Mouse (Mus musculus) intestine, embryonic 14.5 days (tissue): ENCODE results near the gene Kcnmb3. TPM values are rescaled to one million over a fixed set of nuclear protein-coding genes. Genes with fewer than 3 reads are reported as not detected.

Experiments used
- ATAC-seq: fragments of 200-750 bp; cut with Nextera tagmentation; replicated peaks from 2 replicates; pipeline ENCODE4 v1.8.0; 2017; ENCODE audit warnings: low read depth, moderate number of reproducible peaks, moderate TSS enrichment, moderate library complexity; ENCODE audit not compliant: low FRiP score, low TSS enrichment
- DNase-seq: peaks from one replicate; pipeline ENCODE4 v3.0.0-alpha.2; 2018; ENCODE audit warnings: low spot score
- H3K27ac ChIP-seq: fragments of 300-500 bp; sonication (generic); 2 replicates; pipeline ENCODE4 v1.5.1; 2014; ENCODE audit warnings: low read depth, mild to moderate bottlenecking, control low read depth
- H3K27me3 ChIP-seq: fragments of 300-500 bp; sonication (generic); replicated peaks from 2 replicates; pipeline ENCODE4 v1.6.1; 2014; ENCODE audit warnings: low read length, control low read depth; ENCODE audit not compliant: control insufficient read depth, insufficient read depth
- H3K36me3 ChIP-seq: fragments of 300-500 bp; sonication (generic); 2 replicates; pipeline ENCODE4 v1.6.1; 2014; ENCODE audit warnings: low read length, control low read depth; ENCODE audit not compliant: control insufficient read depth, insufficient read depth
- H3K4me1 ChIP-seq: fragments of 300-500 bp; sonication (generic); replicated peaks from 2 replicates; pipeline ENCODE4 v1.6.1; 2014; ENCODE audit warnings: low read length, control low read depth, mixed read lengths; ENCODE audit not compliant: control insufficient read depth, insufficient read depth
- H3K4me2 ChIP-seq: fragments of 300-500 bp; sonication (generic); 2 replicates; pipeline ENCODE4 v1.6.1; 2014; ENCODE audit warnings: low read length
- H3K4me3 ChIP-seq: fragments of 300-500 bp; sonication (generic); 2 replicates; pipeline ENCODE4 v1.5.1; 2014; ENCODE audit warnings: low read depth, low read length, control low read depth, mixed read lengths
- H3K9ac ChIP-seq: fragments of 300-500 bp; sonication (generic); 2 replicates; pipeline ENCODE4 v1.6.1; 2014; ENCODE audit warnings: mild to moderate bottlenecking, low read length
- H3K9me3 ChIP-seq: fragments of 300-500 bp; sonication (generic); 2 replicates; pipeline ENCODE4 v1.6.1; 2016; ENCODE audit warnings: low read length, control low read depth; ENCODE audit not compliant: control insufficient read depth
- WGBS: fragments of 180-500 bp; shearing (Covaris S2); extraction: QIAGEN DNeasy Blood & Tissue Kit; methylation state at CpG from one replicate; pipeline ENCODE4 v1.1.7; 2014; 5-methylcytosine and 5-hydroxymethylcytosine counted together
- polyA plus RNA-seq: library from polyadenylated mRNA; unstranded; fragments of >200 nt; fragmentation: Nextera tagmentation; extraction: Ambion mirVana; gene quantifications from 2 replicates; pipeline ENCODE4 v1.2.1, GENCODE M21; 2014

Gene Kcnmb3
- polyA plus RNA-seq, 1 experiment from 2014 or later = not detected

- H3K27ac ChIP-seq = no peak overlapping the region
- no peaks in the 10 kb centered on the region for H3K27me3 ChIP-seq
- peaks cover 17% of the 10 kb centered on the region for H3K4me1 ChIP-seq
- ATAC-seq (no peak), DNase-seq (no peak)
- no peak overlapping the region for H3K4me2 ChIP-seq
- peaks cover 44% of the 10 kb centered on the region for H3K36me3 ChIP-seq
- 87% methylated on average over 7 of the region's 7 CpGs for WGBS
- H3K9ac ChIP-seq = no peak overlapping the region
- no peak overlapping the region for H3K4me3 ChIP-seq
- H3K9me3 ChIP-seq = no peaks in the 10 kb centered on the region
Measured at GRCm38 (mm10) chr3:32512686-32513284, 20.8 kb upstream of the Kcnmb3 start.

GRCm38 (mm10) chr3:32511191-32511550 is 19.1 kb upstream of the Kcnmb3 start:
- H3K9me3 ChIP-seq = no peaks in the 10 kb centered on the region
- ATAC-seq (no peak), DNase-seq (no peak)
- peaks cover 28% of the 10 kb centered on the region for H3K36me3 ChIP-seq
- no peaks in the 10 kb centered on the region for H3K27me3 ChIP-seq
- peaks cover 17% of the 10 kb centered on the region for H3K4me1 ChIP-seq
- peak overlapping the region; percentile 84 for H3K4me2 ChIP-seq
- peak overlapping the region; percentile 95 for H3K9ac ChIP-seq
- peak overlapping the region; percentile 55; the same call in 1 of the 2 replicates for H3K27ac ChIP-seq
- H3K4me3 ChIP-seq = peak overlapping the region; percentile 87
- WGBS = 3% methylated on average over 13 of the region's 13 CpGs

GRCm38 (mm10) chr3:32510375-32511190 is 18.6 kb upstream of the Kcnmb3 start:
- peak overlapping the region; percentile 84 for H3K4me2 ChIP-seq
- no peaks in the 10 kb centered on the region for H3K27me3 ChIP-seq
- H3K4me3 ChIP-seq = peak overlapping the region; percentile 87
- ATAC-seq = peak; percentile 96
- peak overlapping the region; percentile 55 for H3K27ac ChIP-seq
- DNase-seq = peak; percentile 99
- H3K9me3 ChIP-seq = no peaks in the 10 kb centered on the region
- peaks cover 17% of the 10 kb centered on the region for H3K4me1 ChIP-seq
- peaks cover 22% of the 10 kb centered on the region for H3K36me3 ChIP-seq
- peak overlapping the region; percentile 95 for H3K9ac ChIP-seq
- under 1% methylated on average over 57 of the region's 69 CpGs for WGBS

- peak within 1 kb of the TSS; percentile 55 for H3K27ac ChIP-seq
- ATAC-seq (no peak; the same call in 1 of the 2 replicates), DNase-seq (no peak)
- no peaks in the 10 kb centered on the region for H3K9me3 ChIP-seq
- 6% methylated on average over 24 of the region's 24 CpGs for WGBS
- H3K4me2 ChIP-seq = peak within 1 kb of the TSS; percentile 84
- H3K36me3 ChIP-seq = peaks cover 15% of the 10 kb centered on the region
- peak within 1 kb of the TSS; percentile 87 for H3K4me3 ChIP-seq
- H3K4me1 ChIP-seq = peaks cover 17% of the 10 kb centered on the region
- peak within 1 kb of the TSS; percentile 95 for H3K9ac ChIP-seq
- no peaks in the 10 kb centered on the region for H3K27me3 ChIP-seq
Measured at GRCm38 (mm10) chr3:32509496-32510374, 17.7 kb upstream of the Kcnmb3 start, which contains the start of gene Zfp639. Zfp639 (plus strand) TSS chr3:32510259.

GRCm38 (mm10) chr3:32508666-32509324 is 16.8 kb upstream of the Kcnmb3 start:
- H3K36me3 ChIP-seq = 0 out of 2 replicates have a peak, but pooled peaks cover 8% of the 10 kb centered on the region
- WGBS = 4% methylated on average over 17 of the region's 17 CpGs
- H3K27me3 ChIP-seq = no peaks in the 10 kb centered on the region
- H3K9ac ChIP-seq = no peak overlapping the region
- H3K4me2 ChIP-seq = peak overlapping the region; percentile 84
- H3K4me3 ChIP-seq = no peak overlapping the region
- no peaks in the 10 kb centered on the region for H3K9me3 ChIP-seq
- ATAC-seq = no peak
- peak; percentile 82 for DNase-seq
- H3K4me1 ChIP-seq = peaks cover 17% of the 10 kb centered on the region
- no peak overlapping the region for H3K27ac ChIP-seq

GRCm38 (mm10) chr3:32506366-32507225 is 14.6 kb upstream of the Kcnmb3 start:
- Histone ChIP-seq H3K4me3 (no peak overlapping the region), H3K9ac (no peak overlapping the region), H3K4me1 (peaks cover 9% of the 10 kb centered on the region; the same call in 1 of the 2 replicates), H3K36me3 (no peaks in the 10 kb centered on the region), H3K9me3 (no peaks in the 10 kb centered on the region), H3K4me2 (no peak overlapping the region), H3K27ac (no peak overlapping the region), H3K27me3 (no peaks in the 10 kb centered on the region)
- ATAC-seq (no peak), DNase-seq (no peak)
- WGBS = 61% methylated on average over 11 of the region's 11 CpGs

GRCm38 (mm10) chr3:32505841-32506240 is 13.8 kb upstream of the Kcnmb3 start:
- H3K9me3 ChIP-seq = no peaks in the 10 kb centered on the region
- H3K4me2 ChIP-seq = no peak overlapping the region
- no peaks in the 10 kb centered on the region for H3K36me3 ChIP-seq
- no peak overlapping the region for H3K4me3 ChIP-seq
- H3K4me1 ChIP-seq = 0 out of 2 replicates have a peak, but pooled peaks cover 5% of the 10 kb centered on the region
- DNase-seq (no peak), ATAC-seq (no peak)
- 77% methylated on average over 3 of the region's 3 CpGs for WGBS
- H3K27ac ChIP-seq = no peak overlapping the region
- no peaks in the 10 kb centered on the region for H3K27me3 ChIP-seq
- no peak overlapping the region for H3K9ac ChIP-seq
